Mouse (Mus musculus): Measurements from ENCODE around the gene Btnl9. TPM values are rescaled to one million over a fixed set of nuclear protein-coding genes. Genes with fewer than 3 reads are reported as not detected.

Btnl9 gene
- polyA plus RNA-seq, 1 experiment from 2014 or later: not detected

DNA sequence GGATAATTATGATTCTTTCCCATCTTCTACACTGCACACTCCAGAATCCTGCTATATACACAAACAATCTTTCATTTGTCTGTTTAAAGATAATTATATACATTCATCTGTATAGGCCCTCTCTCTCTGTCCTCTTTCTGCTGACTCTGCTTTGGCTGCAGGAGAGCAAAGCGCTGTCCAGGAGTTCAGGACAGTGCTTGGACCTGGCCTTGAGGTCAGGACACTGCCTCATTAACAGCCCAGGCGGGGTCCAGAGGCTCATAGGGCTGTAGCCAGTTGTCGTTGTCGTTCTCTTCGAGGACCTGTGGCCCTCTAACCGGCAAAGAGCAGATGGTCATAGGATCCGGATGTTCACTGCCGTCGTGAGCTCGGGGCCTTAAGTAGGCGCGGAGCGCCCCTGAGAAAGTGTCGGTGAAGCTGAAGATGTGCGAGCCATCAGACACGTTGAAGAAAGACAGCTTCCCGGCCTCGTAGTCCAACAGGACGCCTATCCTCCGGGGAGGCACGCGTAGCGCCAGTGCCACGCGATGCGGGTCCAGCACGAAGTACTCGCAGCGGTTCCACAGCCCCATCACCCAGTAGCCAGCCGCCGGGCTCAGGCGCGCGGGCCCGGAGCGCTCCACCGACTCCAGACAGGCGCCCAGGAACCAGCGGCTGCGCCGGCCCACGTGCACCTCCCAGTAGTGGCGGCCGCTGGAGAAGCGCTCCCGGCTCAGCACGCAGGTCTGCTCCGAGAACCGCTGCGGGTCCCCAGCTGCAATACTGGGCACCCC is 17.9 kb downstream of the Btnl9 start:
- H3K36me3 ChIP-seq (ENCODE audit: control insufficient read depth, insufficient read depth, low read length): no peaks in the 10 kb centered on the region
- peaks cover 8% of the 10 kb centered on the region; the same call in 1 of the 2 replicates for H3K9me3 ChIP-seq (ENCODE audit: control insufficient read depth, low read length)
- H3K4me2 ChIP-seq (ENCODE audit: low read length): peak overlapping the region; percentile 80
- peak; percentile 57; the same call in 1 of the 2 replicates for ATAC-seq (ENCODE audit: low FRiP score, low TSS enrichment)
- H3K4me3 ChIP-seq (replicated peaks; ENCODE audit: low read depth, low read length): peak overlapping the region; percentile 39
- peak overlapping the region; percentile 58 for H3K9ac ChIP-seq (replicated peaks; ENCODE audit: low read length)
- peaks cover 15% of the 10 kb centered on the region; the same call in 1 of the 2 replicates for H3K27me3 ChIP-seq (ENCODE audit: control insufficient read depth, insufficient read depth, low read length)
- WGBS: 3% methylated on average over 50 of the region's 50 CpGs
- no peaks in the 10 kb centered on the region for H3K4me1 ChIP-seq (ENCODE audit: control insufficient read depth, insufficient read depth, low read length)
- peak; percentile 58 for DNase-seq
- H3K27ac ChIP-seq (replicated peaks; ENCODE audit: low read depth, low read length): no peak overlapping the region

- 93% methylated on average over 2 of the region's 2 CpGs for WGBS
- no peaks in the 10 kb centered on the region for H3K27me3 ChIP-seq (ENCODE audit: control insufficient read depth, insufficient read depth, low read length)
- H3K9ac ChIP-seq (replicated peaks; ENCODE audit: low read length): no peak overlapping the region
- no peaks in the 10 kb centered on the region for H3K36me3 ChIP-seq (ENCODE audit: control insufficient read depth, insufficient read depth, low read length)
- no peak overlapping the region for H3K27ac ChIP-seq (replicated peaks; ENCODE audit: low read depth, low read length)
- no peaks in the 10 kb centered on the region for H3K4me1 ChIP-seq (ENCODE audit: control insufficient read depth, insufficient read depth, low read length)
- no peaks in the 10 kb centered on the region for H3K9me3 ChIP-seq (ENCODE audit: control insufficient read depth, low read length)
- no peak overlapping the region for H3K4me3 ChIP-seq (replicated peaks; ENCODE audit: low read depth, low read length)
- DNase-seq (no peak), ATAC-seq (ENCODE audit: low FRiP score, low TSS enrichment) (no peak)
- H3K4me2 ChIP-seq (ENCODE audit: low read length): no peak overlapping the region
Observed at GRCm38 (mm10) chr11:49156821-49157814, 29.8 kb downstream of the Btnl9 start.

DNA sequence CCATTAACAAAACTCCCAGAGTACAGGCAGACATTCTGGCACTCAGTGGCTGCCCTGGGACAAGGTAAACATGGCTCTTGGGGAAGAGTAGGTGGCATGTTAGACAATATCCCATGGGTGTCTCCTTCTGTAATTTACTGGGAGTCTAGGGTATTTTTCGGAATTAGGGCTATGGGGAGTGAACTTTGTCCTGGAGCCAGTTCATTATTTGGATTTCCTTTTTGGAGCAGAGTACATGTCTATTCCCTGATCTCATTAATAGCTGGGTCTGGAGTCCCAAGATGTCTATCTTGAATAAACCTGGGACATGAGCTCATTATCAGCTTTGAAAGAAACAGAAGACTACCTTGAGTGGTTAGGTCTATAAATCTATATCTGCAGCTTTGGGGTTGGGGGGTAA is 32.9 kb downstream of the Btnl9 start, which contains the start of gene Olfr1394:
TSS of gene Olfr1394 (plus strand) at position 301 of the 400 bp plus-strand sequence.
- 84% methylated on average over 1 of the region's 1 CpGs for WGBS
- H3K27me3 ChIP-seq (ENCODE audit: control insufficient read depth, insufficient read depth, low read length): no peaks in the 10 kb centered on the region
- no peaks in the 10 kb centered on the region for H3K4me1 ChIP-seq (ENCODE audit: control insufficient read depth, insufficient read depth, low read length)
- no peak within 1 kb of the TSS for H3K9ac ChIP-seq (replicated peaks; ENCODE audit: low read length)
- H3K27ac ChIP-seq (replicated peaks; ENCODE audit: low read depth, low read length): no peak within 1 kb of the TSS
- no peak within 1 kb of the TSS for H3K4me3 ChIP-seq (replicated peaks; ENCODE audit: low read depth, low read length)
- no peaks in the 10 kb centered on the region for H3K36me3 ChIP-seq (ENCODE audit: control insufficient read depth, insufficient read depth, low read length)
- no peaks in the 10 kb centered on the region for H3K9me3 ChIP-seq (ENCODE audit: control insufficient read depth, low read length)
- no peak for DNase-seq
- ATAC-seq (ENCODE audit: low FRiP score, low TSS enrichment): no peak
- H3K4me2 ChIP-seq (ENCODE audit: low read length): no peak within 1 kb of the TSS

DNA sequence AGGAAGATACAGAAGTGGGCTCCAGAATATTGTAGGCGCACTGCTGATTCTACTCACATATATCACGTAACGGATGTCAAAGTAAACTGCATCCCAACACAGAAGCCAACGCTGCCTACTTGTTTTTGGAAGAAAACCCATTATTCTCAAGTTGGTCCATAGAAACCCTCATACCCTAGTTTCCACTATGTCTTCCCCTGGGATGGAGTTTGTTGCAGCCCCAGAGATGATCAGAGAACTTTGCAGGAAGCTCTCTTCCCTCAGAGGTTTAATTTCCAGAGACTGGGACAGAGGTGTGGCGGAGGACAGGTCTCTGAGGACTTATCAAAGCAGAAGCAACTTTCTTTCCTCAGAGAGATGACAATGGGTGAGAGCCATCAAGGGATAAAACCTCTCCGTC is 45.0 kb downstream of the Btnl9 start, which contains the start of gene Olfr1395:
TSS of gene Olfr1395 (plus strand) at position 301 of the 400 bp plus-strand sequence.
- no peaks in the 10 kb centered on the region for H3K27me3 ChIP-seq (ENCODE audit: control insufficient read depth, insufficient read depth, low read length)
- no peaks in the 10 kb centered on the region for H3K36me3 ChIP-seq (ENCODE audit: control insufficient read depth, insufficient read depth, low read length)
- WGBS: 95% methylated on average over 6 of the region's 6 CpGs
- DNase-seq (no peak), ATAC-seq (ENCODE audit: low FRiP score, low TSS enrichment) (no peak)
- no peaks in the 10 kb centered on the region for H3K9me3 ChIP-seq (ENCODE audit: control insufficient read depth, low read length)
- H3K4me1 ChIP-seq (ENCODE audit: control insufficient read depth, insufficient read depth, low read length): no peaks in the 10 kb centered on the region
- no peak within 1 kb of the TSS for H3K9ac ChIP-seq (replicated peaks; ENCODE audit: low read length)
- no peak within 1 kb of the TSS for H3K27ac ChIP-seq (replicated peaks; ENCODE audit: low read depth, low read length)
- no peak within 1 kb of the TSS for H3K4me2 ChIP-seq (ENCODE audit: low read length)
- no peak within 1 kb of the TSS for H3K4me3 ChIP-seq (replicated peaks; ENCODE audit: low read depth, low read length)

GRCm38 (mm10) chr11:49124169-49124568 is 62.8 kb downstream of the Btnl9 start:
- Histone ChIP-seq H3K4me3 (replicated peaks; ENCODE audit: low read depth, low read length) (no peak overlapping the region), H3K9me3 (ENCODE audit: control insufficient read depth, low read length) (no peaks in the 10 kb centered on the region), H3K4me2 (ENCODE audit: low read length) (no peak overlapping the region), H3K36me3 (ENCODE audit: control insufficient read depth, insufficient read depth, low read length) (no peaks in the 10 kb centered on the region), H3K27ac (replicated peaks; ENCODE audit: low read depth, low read length) (no peak overlapping the region), H3K9ac (replicated peaks; ENCODE audit: low read length) (no peak overlapping the region), H3K4me1 (ENCODE audit: control insufficient read depth, insufficient read depth, low read length) (no peaks in the 10 kb centered on the region), H3K27me3 (ENCODE audit: control insufficient read depth, insufficient read depth, low read length) (no peaks in the 10 kb centered on the region)
- 91% methylated on average over 2 of the region's 2 CpGs for WGBS
- DNase-seq (no peak), ATAC-seq (ENCODE audit: low FRiP score, low TSS enrichment) (no peak)

- H3K9ac ChIP-seq (replicated peaks; ENCODE audit: low read length): no peak overlapping the region
- H3K36me3 ChIP-seq (ENCODE audit: control insufficient read depth, insufficient read depth, low read length): no peaks in the 10 kb centered on the region
- no peaks in the 10 kb centered on the region for H3K4me1 ChIP-seq (ENCODE audit: control insufficient read depth, insufficient read depth, low read length)
- no peaks in the 10 kb centered on the region for H3K27me3 ChIP-seq (ENCODE audit: control insufficient read depth, insufficient read depth, low read length)
- H3K27ac ChIP-seq (replicated peaks; ENCODE audit: low read depth, low read length): no peak overlapping the region
- no peak overlapping the region for H3K4me2 ChIP-seq (ENCODE audit: low read length)
- no peak overlapping the region for H3K4me3 ChIP-seq (replicated peaks; ENCODE audit: low read depth, low read length)
- 84% methylated on average over 3 of the region's 3 CpGs for WGBS
- H3K9me3 ChIP-seq (ENCODE audit: control insufficient read depth, low read length): no peaks in the 10 kb centered on the region
- DNase-seq (no peak), ATAC-seq (ENCODE audit: low FRiP score, low TSS enrichment) (no peak)
Observed at GRCm38 (mm10) chr11:49119635-49120034, 67.3 kb downstream of the Btnl9 start.

Other genes starting within 250 kb of the Btnl9 start
- 1.4 and 1.7 TPM in 2 replicates for gene Psme2b, start 241.0 kb downstream of the Btnl9 start, polyA plus RNA-seq (2014; fragmentation: Nextera tagmentation; extraction: Ambion mirVana)
- gene Olfr56, start 208.3 kb downstream of the Btnl9 start, polyA plus RNA-seq (2014; fragmentation: Nextera tagmentation; extraction: Ambion mirVana): not detected in 2 replicates
- 0.39 TPM in 1 of 2 replicates, not detected in the other for gene 9930111J21Rik1, start 207.8 kb downstream of the Btnl9 start, polyA plus RNA-seq (2014; fragmentation: Nextera tagmentation; extraction: Ambion mirVana)
- gene Gm12185, start 194.9 kb downstream of the Btnl9 start, polyA plus RNA-seq (2014; fragmentation: Nextera tagmentation; extraction: Ambion mirVana): not detected in 2 replicates
- 0.74 TPM in 1 of 2 replicates, not detected in the other for gene Tgtp1, start 193.0 kb downstream of the Btnl9 start, polyA plus RNA-seq (2014; fragmentation: Nextera tagmentation; extraction: Ambion mirVana)
- 0.04 and 0.46 TPM in 2 replicates for gene 9930111J21Rik2, start 135.9 kb downstream of the Btnl9 start, polyA plus RNA-seq (2014; fragmentation: Nextera tagmentation; extraction: Ambion mirVana)
- 0.76 TPM in 1 of 2 replicates, not detected in the other for gene Tgtp2, start 123.0 kb downstream of the Btnl9 start, polyA plus RNA-seq (2014; fragmentation: Nextera tagmentation; extraction: Ambion mirVana)
- gene Ifi47, start 110.6 kb downstream of the Btnl9 start, polyA plus RNA-seq (2014; fragmentation: Nextera tagmentation; extraction: Ambion mirVana): 0.16 and 3.5 TPM in 2 replicates
- not detected in 2 replicates for gene Olfr1396, start 72.3 kb downstream of the Btnl9 start, polyA plus RNA-seq (2014; fragmentation: Nextera tagmentation; extraction: Ambion mirVana)
- gene Olfr1395, start 44.9 kb downstream of the Btnl9 start, polyA plus RNA-seq (2014; fragmentation: Nextera tagmentation; extraction: Ambion mirVana): not detected in 2 replicates
- gene Olfr1394, start 32.8 kb downstream of the Btnl9 start, polyA plus RNA-seq (2014; fragmentation: Nextera tagmentation; extraction: Ambion mirVana): not detected in 2 replicates
- 37.3 and 61.7 TPM in 2 replicates for gene Zfp62, start 16.1 kb upstream of the Btnl9 start, polyA plus RNA-seq (2014; fragmentation: Nextera tagmentation; extraction: Ambion mirVana)
- gene Mgat1, start 57.0 kb upstream of the Btnl9 start, polyA plus RNA-seq (2014; fragmentation: Nextera tagmentation; extraction: Ambion mirVana): 27.0 and 27.9 TPM in 2 replicates
- gene Olfr1393, start 91.1 kb upstream of the Btnl9 start, polyA plus RNA-seq (2014; fragmentation: Nextera tagmentation; extraction: Ambion mirVana): 0.22 TPM in 1 of 2 replicates, not detected in the other
- gene Olfr1392, start 98.1 kb upstream of the Btnl9 start, polyA plus RNA-seq (2014; fragmentation: Nextera tagmentation; extraction: Ambion mirVana): 0.07 TPM in 1 of 2 replicates, not detected in the other
- not detected in 2 replicates for gene Olfr10, start 117.6 kb upstream of the Btnl9 start, polyA plus RNA-seq (2014; fragmentation: Nextera tagmentation; extraction: Ambion mirVana)
- not detected in 2 replicates for gene Olfr1391, start 135.6 kb upstream of the Btnl9 start, polyA plus RNA-seq (2014; fragmentation: Nextera tagmentation; extraction: Ambion mirVana)
- not detected in 2 replicates for gene Olfr1390, start 148.0 kb upstream of the Btnl9 start, polyA plus RNA-seq (2014; fragmentation: Nextera tagmentation; extraction: Ambion mirVana)
- gene Olfr1389, start 235.9 kb upstream of the Btnl9 start, polyA plus RNA-seq (2014; fragmentation: Nextera tagmentation; extraction: Ambion mirVana): not detected in 2 replicates
- gene Olfr1388, start 249.5 kb upstream of the Btnl9 start, polyA plus RNA-seq (2014; fragmentation: Nextera tagmentation; extraction: Ambion mirVana): 0.09 TPM in 2 replicates